Mouse (Mus musculus) hindbrain, postnatal 0 days (tissue): Measurements from ENCODE around the gene Lst1. TPM values are rescaled to one million over a fixed set of nuclear protein-coding genes. Genes with fewer than 3 reads are reported as not detected.

ENCODE experiments used
- ATAC-seq: fragments of 200-750 bp; cut with Nextera tagmentation; 2 replicates; pipeline ENCODE4 v1.8.0; 2017; ENCODE audit warnings: mild to moderate bottlenecking, moderate TSS enrichment, moderate library complexity
- DNase-seq: peaks from one replicate; pipeline ENCODE4 v3.0.0-alpha.2; 2015; ENCODE audit warnings: low spot score
- H3K27ac ChIP-seq: fragments of 300-500 bp; sonication (generic); 2 replicates; pipeline ENCODE4 v1.5.1; 2014; ENCODE audit warnings: mild to moderate bottlenecking
- H3K27me3 ChIP-seq: fragments of 300-500 bp; sonication (generic); 2 replicates; pipeline ENCODE4 v1.6.1; 2014; ENCODE audit warnings: low read length, mixed read lengths; ENCODE audit not compliant: insufficient read depth
- H3K36me3 ChIP-seq: fragments of 300-500 bp; sonication (generic); 2 replicates; pipeline ENCODE4 v1.6.1; 2014; ENCODE audit warnings: low read length, mixed read lengths; ENCODE audit not compliant: insufficient read depth
- H3K4me1 ChIP-seq: fragments of 300-500 bp; sonication (generic); 2 replicates; pipeline ENCODE4 v1.6.1; 2014; ENCODE audit warnings: antibody characterized with exemption, low read length, mixed read lengths; ENCODE audit not compliant: insufficient read depth
- H3K4me2 ChIP-seq: fragments of 300-500 bp; sonication (generic); 2 replicates; pipeline ENCODE4 v1.6.1; 2014; ENCODE audit warnings: low read depth, mild to moderate bottlenecking, low read length, moderate library complexity, mixed read lengths
- H3K4me3 ChIP-seq: fragments of 300-500 bp; sonication (generic); 2 replicates; pipeline ENCODE4 v1.5.1; 2014; ENCODE audit warnings: low read length
- H3K9ac ChIP-seq: fragments of 300-500 bp; sonication (generic); replicated peaks from 2 replicates; pipeline ENCODE4 v1.6.1; 2014; ENCODE audit warnings: mild to moderate bottlenecking, low read length, moderate library complexity, mixed read lengths
- H3K9me3 ChIP-seq: fragments of 300-500 bp; sonication (generic); 2 replicates; pipeline ENCODE4 v1.6.1; 2016; ENCODE audit warnings: low read length, mixed read lengths
- CTCF ChIP-seq: IDR thresholded peaks from 2 replicates; pipeline ENCODE4 v1.5.1; 2016; ENCODE audit warnings: antibody characterized with exemption, control low read depth, low read depth
- WGBS: fragments of 180-500 bp; shearing (Covaris S2); extraction: QIAGEN DNeasy Blood & Tissue Kit; methylation state at CpG from one replicate; pipeline ENCODE4 v1.1.7; 2014; 5-methylcytosine and 5-hydroxymethylcytosine counted together
- polyA plus RNA-seq: library from polyadenylated mRNA; unstranded; fragments of >200 nt; fragmentation: Nextera tagmentation; extraction: Ambion mirVana; gene quantifications from 2 replicates; pipeline ENCODE4 v1.2.1, GENCODE M21; 2015
- total RNA-seq: library from RNA; depleted of rRNA; stranded (reverse); fragments of >200 nt; gene quantifications from 2 replicates; pipeline ENCODE4 v1.2.3, GENCODE M21; 2014

Lst1 gene
- total and polyA plus RNA-seq, 2 experiments from 2014 or later = 8.0 to 25.0 TPM

GRCm38 (mm10) chr17:35233114-35233980 lies 45.1 kb upstream of the Lst1 start, which contains the start of gene Atp6v1g2:
Gene Atp6v1g2 (plus strand): TSS chr17:35233660.
- H3K27me3 ChIP-seq = no peaks in the 10 kb centered on the region
- H3K4me3 ChIP-seq = peak within 1 kb of the TSS; percentile 54; the same call in 1 of the 2 replicates
- H3K4me2 ChIP-seq = peak within 1 kb of the TSS; percentile 87
- no peak within 1 kb of the TSS; the same call in 1 of the 2 replicates for H3K27ac ChIP-seq
- DNase-seq (no peak), ATAC-seq (no peak)
- H3K9ac ChIP-seq = peak within 1 kb of the TSS; percentile 77; the same call in 1 of the 2 replicates
- no peaks in the 10 kb centered on the region for H3K9me3 ChIP-seq
- TF ChIP-seq CTCF = no peak
- H3K4me1 ChIP-seq = no peaks in the 10 kb centered on the region
- H3K36me3 ChIP-seq = peaks cover 25% of the 10 kb centered on the region
- 63% methylated on average over 18 of the region's 18 CpGs for WGBS

DNA sequence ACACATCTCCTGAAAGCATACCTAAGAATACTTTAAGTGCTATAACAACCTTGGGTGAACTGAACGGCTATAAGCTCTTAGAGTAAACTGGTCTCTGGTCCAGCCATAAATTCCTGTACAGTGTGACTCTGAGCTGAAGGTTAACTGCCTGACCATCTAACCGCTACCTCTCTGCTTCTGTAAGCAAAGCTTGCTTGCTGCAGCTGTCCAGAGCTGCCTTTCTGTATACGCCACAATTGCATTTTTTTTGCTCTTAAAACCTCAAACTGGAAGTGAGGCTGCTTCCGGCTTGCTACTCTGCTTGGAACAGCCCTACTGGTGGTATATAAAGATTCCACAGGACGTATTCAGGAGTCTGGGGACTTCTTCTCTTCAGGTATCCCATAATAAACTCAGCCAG lies 44.4 kb upstream of the Lst1 start:
- no peak for DNase-seq
- Histone ChIP-seq H3K9ac (no peak overlapping the region), H3K36me3 (peaks cover 31% of the 10 kb centered on the region), H3K4me3 (no peak overlapping the region), H3K27me3 (no peaks in the 10 kb centered on the region), H3K4me1 (no peaks in the 10 kb centered on the region), H3K9me3 (no peaks in the 10 kb centered on the region), H3K27ac (no peak overlapping the region), H3K4me2 (no peak overlapping the region)
- no peak for TF ChIP-seq CTCF
- WGBS = 89% methylated on average over 5 of the region's 5 CpGs
- ATAC-seq = no peak

- 10% methylated on average over 12 of the region's 12 CpGs for WGBS
- Histone ChIP-seq H3K4me1 (no peaks in the 10 kb centered on the region), H3K27ac (no peak overlapping the region), H3K4me2 (no peak overlapping the region), H3K4me3 (no peak overlapping the region), H3K27me3 (no peaks in the 10 kb centered on the region), H3K9me3 (no peaks in the 10 kb centered on the region), H3K9ac (no peak overlapping the region), H3K36me3 (peaks cover 36% of the 10 kb centered on the region)
- peak; percentile 92 for DNase-seq
- peak; percentile 91 for TF ChIP-seq CTCF
- no peak for ATAC-seq
These were observed 43.8 kb upstream of the Lst1 start for GRCm38 (mm10) chr17:35232043-35232442.

DNA sequence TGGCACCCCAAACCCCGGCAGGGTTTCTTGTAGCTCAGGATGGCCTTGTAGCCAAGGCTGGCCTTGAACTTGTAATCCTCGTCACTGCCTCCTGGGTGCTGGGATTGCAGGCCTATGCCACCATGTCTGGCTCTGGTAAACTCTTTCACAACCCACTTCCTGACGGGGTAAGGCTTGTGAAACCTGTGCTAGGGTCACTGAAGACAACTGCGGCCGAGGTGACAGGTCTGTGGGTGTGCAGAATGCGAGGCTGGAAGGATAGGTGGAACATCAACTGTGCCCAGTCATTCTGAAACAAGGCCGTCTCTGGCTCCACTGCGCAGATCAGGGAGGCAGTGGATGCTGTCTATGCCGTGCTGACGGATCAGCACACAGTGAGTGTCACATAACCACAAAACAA lies 42.8 kb upstream of the Lst1 start:
- H3K9me3 ChIP-seq = no peaks in the 10 kb centered on the region
- H3K4me2 ChIP-seq = no peak overlapping the region
- no peak for TF ChIP-seq CTCF
- 94% methylated on average over 10 of the region's 10 CpGs for WGBS
- no peaks in the 10 kb centered on the region for H3K27me3 ChIP-seq
- ATAC-seq (no peak), DNase-seq (no peak)
- no peak overlapping the region for H3K27ac ChIP-seq
- no peaks in the 10 kb centered on the region for H3K4me1 ChIP-seq
- no peak overlapping the region for H3K4me3 ChIP-seq
- H3K36me3 ChIP-seq = peaks cover 40% of the 10 kb centered on the region
- no peak overlapping the region for H3K9ac ChIP-seq

DNA sequence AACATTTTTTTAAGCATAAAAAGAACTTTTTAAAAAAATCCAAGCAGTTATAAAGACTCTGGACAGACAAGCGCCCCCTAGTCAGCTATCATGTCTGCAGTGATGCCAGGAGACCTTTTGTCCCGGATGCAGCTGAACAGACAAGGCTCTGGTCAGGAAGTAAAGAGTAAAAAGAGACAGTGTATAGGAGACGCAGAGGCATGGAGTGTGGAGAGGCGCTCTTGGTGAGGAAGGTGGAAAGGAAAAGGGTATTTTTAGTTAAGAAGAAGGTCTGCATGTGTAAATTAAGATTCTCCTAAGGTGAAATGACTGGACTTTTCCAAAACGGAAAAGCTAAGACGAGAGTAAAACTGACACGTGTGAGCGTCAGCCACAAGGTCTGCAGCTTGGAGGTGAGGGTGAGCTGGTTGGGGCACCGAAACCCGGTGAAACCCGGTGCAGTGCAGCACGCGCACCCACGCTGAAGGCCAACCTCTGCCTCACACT lies 38.4 kb upstream of the Lst1 start:
- no peaks in the 10 kb centered on the region for H3K9me3 ChIP-seq
- no peaks in the 10 kb centered on the region for H3K27me3 ChIP-seq
- TF ChIP-seq CTCF = no peak
- no peaks in the 10 kb centered on the region for H3K4me1 ChIP-seq
- H3K9ac ChIP-seq = no peak overlapping the region
- ATAC-seq (no peak), DNase-seq (no peak)
- H3K4me2 ChIP-seq = no peak overlapping the region
- H3K36me3 ChIP-seq = peaks cover 33% of the 10 kb centered on the region
- H3K4me3 ChIP-seq = no peak overlapping the region
- WGBS = 84% methylated on average over 14 of the region's 14 CpGs
- H3K27ac ChIP-seq = no peak overlapping the region

DNA sequence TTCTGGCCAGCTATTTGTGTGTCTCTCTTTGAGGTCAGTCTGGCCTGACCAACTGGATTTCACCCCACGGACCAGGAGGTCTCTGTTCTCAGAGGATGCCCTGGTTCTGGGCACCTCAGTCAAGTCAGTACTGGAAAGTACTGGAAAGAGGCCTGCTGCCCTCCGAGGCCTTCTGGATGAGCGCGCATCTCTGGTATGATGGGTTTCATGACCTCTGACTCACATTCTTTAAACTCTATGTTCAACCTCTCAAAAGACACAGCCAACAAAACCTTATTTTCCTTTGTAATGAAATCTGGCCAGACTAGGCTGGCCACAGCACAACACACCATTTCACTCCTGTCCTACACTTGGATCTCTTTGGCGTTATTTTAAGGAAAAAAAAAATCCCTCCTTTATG lies 37.2 kb upstream of the Lst1 start:
- DNase-seq (no peak), ATAC-seq (no peak)
- H3K4me2 ChIP-seq = no peak overlapping the region
- WGBS = 97% methylated on average over 5 of the region's 5 CpGs
- no peaks in the 10 kb centered on the region for H3K27me3 ChIP-seq
- peaks cover 26% of the 10 kb centered on the region; the same call in 1 of the 2 replicates for H3K36me3 ChIP-seq
- TF ChIP-seq CTCF = no peak
- H3K9me3 ChIP-seq = no peaks in the 10 kb centered on the region
- H3K4me1 ChIP-seq = no peaks in the 10 kb centered on the region
- H3K27ac ChIP-seq = no peak overlapping the region
- H3K4me3 ChIP-seq = no peak overlapping the region
- no peak overlapping the region for H3K9ac ChIP-seq

DNA sequence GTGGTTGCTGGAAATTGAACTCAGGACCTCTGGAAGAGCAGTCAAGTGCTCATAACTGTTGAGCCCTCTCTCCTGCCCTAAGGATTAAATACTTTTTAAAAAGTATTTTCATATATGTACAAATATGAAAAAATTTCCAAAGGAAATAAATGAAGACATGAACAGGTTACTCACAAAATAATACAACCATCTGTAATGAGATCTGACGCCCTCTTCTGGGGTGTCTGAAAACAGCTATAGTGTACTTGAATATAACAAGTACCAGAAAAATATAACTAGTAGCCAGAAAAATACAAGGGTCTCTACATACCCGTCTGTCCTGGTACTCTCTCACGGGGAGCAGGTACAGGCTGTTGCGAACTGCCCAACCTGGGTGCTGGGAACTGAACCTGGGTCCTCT lies 36.4 kb upstream of the Lst1 start:
- H3K4me3 ChIP-seq = no peak overlapping the region
- no peak for ATAC-seq
- TF ChIP-seq CTCF = no peak
- no peaks in the 10 kb centered on the region for H3K4me1 ChIP-seq
- no peak overlapping the region for H3K4me2 ChIP-seq
- H3K27me3 ChIP-seq = no peaks in the 10 kb centered on the region
- H3K9ac ChIP-seq = no peak overlapping the region
- H3K27ac ChIP-seq = no peak overlapping the region
- WGBS = 97% methylated on average over 4 of the region's 4 CpGs
- no peaks in the 10 kb centered on the region for H3K9me3 ChIP-seq
- peaks cover 31% of the 10 kb centered on the region for H3K36me3 ChIP-seq
- no peak for DNase-seq
